Mouse (Mus musculus) kidney, postnatal 10 days (tissue): Measurements from ENCODE around the gene Smad1.

Experiments
- DNase-seq: peaks from one replicate; pipeline ENCODE4 v3.0.0; 2021; ENCODE audit warnings: mixed read lengths

Gene Smad1

DNA sequence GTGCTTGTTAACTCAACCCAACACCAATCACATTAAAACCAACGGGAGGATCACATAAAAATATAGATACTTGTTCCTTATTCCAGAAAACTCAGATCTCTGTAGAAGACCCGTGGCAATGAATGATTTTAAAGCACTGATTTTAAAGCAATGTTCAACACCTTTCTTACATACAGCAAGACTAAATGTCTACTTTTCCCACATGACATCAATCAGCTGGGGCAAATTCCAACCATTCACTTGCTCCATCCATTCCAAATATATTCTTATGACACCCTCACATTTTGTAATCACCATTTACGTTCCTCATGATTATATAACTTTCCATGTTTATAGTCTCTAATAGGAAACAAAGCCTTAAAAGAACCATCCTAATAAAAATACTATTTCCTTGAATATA, 105.5 kb downstream of the Smad1 start:
- DNase-seq, result no peak

DNA sequence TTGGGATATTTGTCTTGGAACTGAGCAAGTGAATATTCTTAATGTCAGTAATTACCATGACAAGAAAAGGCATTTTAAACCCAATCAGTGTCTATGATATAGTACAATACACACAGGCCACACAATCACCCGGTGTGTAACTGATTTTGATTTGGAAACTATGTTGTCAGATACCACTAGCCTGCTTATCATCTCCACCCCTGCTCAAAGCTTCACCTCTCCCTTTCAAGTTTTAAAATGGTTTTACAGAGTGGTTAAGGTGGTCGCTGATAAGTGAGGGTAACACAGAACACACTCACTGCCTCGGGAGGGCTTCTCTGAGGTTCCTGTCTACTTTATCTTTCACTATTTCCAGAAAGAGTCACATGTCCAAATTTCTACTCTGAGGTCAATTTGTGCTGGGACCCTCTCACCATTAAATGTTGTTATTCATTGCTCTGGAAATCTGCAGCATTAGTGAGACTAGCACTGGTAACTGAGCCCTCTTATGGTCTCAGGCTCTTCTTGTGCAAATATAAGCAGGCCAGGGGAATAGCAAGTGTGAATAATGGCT, 106.5 kb downstream of the Smad1 start:
- no peak for DNase-seq

DNA sequence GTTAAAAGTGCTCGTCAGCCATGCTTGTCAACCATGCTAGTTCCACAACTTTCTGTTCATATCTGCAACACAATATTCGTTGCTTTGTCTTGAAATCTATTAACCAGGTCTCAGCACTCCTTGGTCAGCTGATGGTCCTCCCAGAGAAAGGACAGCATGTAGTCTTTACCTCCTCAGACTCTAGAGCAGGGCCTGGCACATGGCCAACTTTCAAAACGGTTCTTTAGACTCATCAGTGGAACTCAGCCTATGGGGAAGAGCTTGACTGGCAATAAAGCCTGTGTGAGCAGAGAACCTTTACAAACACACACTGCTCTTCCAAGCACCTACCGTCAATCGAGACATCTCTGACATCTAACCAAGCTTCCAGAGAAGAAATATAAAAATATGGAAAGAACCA, 109.7 kb downstream of the Smad1 start:
- DNase-seq, result peak; percentile 39

DNA sequence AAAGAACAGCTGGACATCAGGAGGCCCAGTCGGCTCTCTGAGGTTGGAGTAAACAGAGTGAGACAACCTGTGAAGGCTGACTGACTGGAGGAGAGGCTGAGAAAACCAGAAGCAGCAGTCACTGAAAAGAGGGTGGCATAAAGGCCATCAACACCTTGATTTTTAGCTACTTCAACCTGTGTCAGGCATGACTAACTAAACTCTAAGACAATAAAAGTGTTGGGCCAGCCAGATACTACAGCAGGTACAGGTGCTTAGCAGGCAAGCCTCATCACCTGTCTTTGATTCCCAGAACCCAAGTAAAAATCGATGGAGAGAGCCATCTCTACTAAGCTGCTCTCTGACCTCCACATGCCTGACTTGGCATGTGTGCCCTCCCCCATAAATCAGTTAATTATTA, 110.6 kb downstream of the Smad1 start:
- DNase-seq, result no peak
